Mouse (Mus musculus) embryonic fibroblast, embryonic 13.5 days (primary cell): ENCODE measurements around the gene Gm20388.

ENCODE experiments used
- CTCF ChIP-seq: IDR thresholded peaks from 2 replicates; pipeline ENCODE4 v1.5.1; 2011; ENCODE audit warnings: mild to moderate bottlenecking, control low read depth, low read length, moderate library complexity, borderline replicate concordance; ENCODE audit not compliant: insufficient read depth
- POLR2A ChIP-seq: IDR thresholded peaks from 2 replicates; pipeline ENCODE4 v1.6.1; 2011; ENCODE audit warnings: low read depth, mild to moderate bottlenecking, control low read depth, low read length, moderate library complexity

DNA sequence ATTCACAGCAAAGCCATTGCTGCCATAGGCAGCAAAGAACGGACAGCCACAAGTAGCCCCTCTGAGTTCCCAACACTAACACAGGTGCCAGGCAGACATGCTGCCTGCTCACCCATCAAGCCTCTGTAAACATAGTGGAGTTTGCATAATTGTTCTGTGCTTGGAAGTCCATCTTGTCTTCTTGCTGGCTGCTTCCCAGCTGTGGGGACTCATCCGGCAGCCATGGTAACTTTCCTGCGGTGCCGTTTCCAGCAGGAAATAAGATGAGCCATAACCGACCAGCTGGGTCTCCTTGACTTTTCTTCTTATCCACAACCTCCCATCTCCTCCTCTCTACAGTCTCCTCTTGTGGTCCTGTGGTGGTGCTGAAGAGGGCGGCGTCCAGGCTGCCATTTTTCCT is 787.8 kb downstream of the Gm20388 start:
- TF ChIP-seq CTCF, result no peak
- no peak for TF ChIP-seq POLR2A
